Mouse (Mus musculus) forebrain, embryonic 14.5 days (tissue): ENCODE measurements at regions not wholly inside any gene's neighbourhood (a gene's known extent, or its start where the extent isn't known, plus 50 kb on each side); places are given as distances from the start of the nearest gene placed in this dataset.

ENCODE experiments used
- ATAC-seq: fragments of 200-750 bp; cut with Nextera tagmentation; 2 replicates; pipeline ENCODE4 v1.8.0; 2017; ENCODE audit warnings: mild to moderate bottlenecking, moderate library complexity
- DNase-seq: peaks from one replicate; pipeline ENCODE4 v3.0.0-alpha.2; 2015; ENCODE audit warnings: low spot score
- H3K27ac ChIP-seq: fragments of 300-500 bp; sonication (generic); 2 replicates; pipeline ENCODE4 v1.5.1; 2014; ENCODE audit warnings: low read depth, mild to moderate bottlenecking, control low read depth, low read length, moderate library complexity
- H3K27me3 ChIP-seq: fragments of 300-500 bp; sonication (generic); replicated peaks from 2 replicates; pipeline ENCODE4 v1.6.1; 2014; ENCODE audit warnings: low read length, control low read depth, mixed read lengths; ENCODE audit not compliant: control insufficient read depth, insufficient read depth
- H3K36me3 ChIP-seq: fragments of 300-500 bp; sonication (generic); 2 replicates; pipeline ENCODE4 v1.6.1; 2014; ENCODE audit warnings: low read length, control low read depth; ENCODE audit not compliant: control insufficient read depth, insufficient read depth
- H3K4me1 ChIP-seq: fragments of 300-500 bp; sonication (generic); 2 replicates; pipeline ENCODE4 v1.6.1; 2014; ENCODE audit warnings: antibody characterized with exemption, low read length, control low read depth; ENCODE audit not compliant: control insufficient read depth, insufficient read depth
- H3K4me2 ChIP-seq: fragments of 300-500 bp; sonication (generic); 2 replicates; pipeline ENCODE4 v1.6.1; 2014; ENCODE audit warnings: mild to moderate bottlenecking, control low read depth, low read length
- H3K4me3 ChIP-seq: fragments of 300-500 bp; sonication (generic); 2 replicates; pipeline ENCODE4 v1.5.1; 2014; ENCODE audit warnings: low read depth, low read length, control low read depth
- H3K9ac ChIP-seq: fragments of 300-500 bp; sonication (generic); 2 replicates; pipeline ENCODE4 v1.6.1; 2014; ENCODE audit warnings: mild to moderate bottlenecking, low read length, control low read depth, moderate library complexity
- H3K9me3 ChIP-seq: fragments of 300-500 bp; sonication (generic); replicated peaks from 2 replicates; pipeline ENCODE4 v1.6.1; 2016; ENCODE audit warnings: low read length, control low read depth, mixed read lengths; ENCODE audit not compliant: control insufficient read depth
- WGBS: fragments of 180-500 bp; shearing (Covaris S2); extraction: QIAGEN DNeasy Blood & Tissue Kit; methylation state at CpG from one replicate; pipeline ENCODE4 v1.1.7; 2014; 5-methylcytosine and 5-hydroxymethylcytosine counted together

GRCm38 (mm10) chr1:90552644-90553043 lies 50.1 kb upstream of the Cops8 start:
- Histone ChIP-seq H3K27ac (no peak overlapping the region), H3K4me3 (no peak overlapping the region), H3K36me3 (no peaks in the 10 kb centered on the region), H3K9ac (no peak overlapping the region), H3K9me3 (no peaks in the 10 kb centered on the region), H3K27me3 (no peaks in the 10 kb centered on the region), H3K4me2 (no peak overlapping the region), H3K4me1 (no peaks in the 10 kb centered on the region)
- 85% methylated on average over 6 of the region's 6 CpGs for WGBS
- DNase-seq (no peak), ATAC-seq (no peak)
